Mouse (Mus musculus) brain, embryonic 14.5 days (tissue): Measurements from ENCODE around the gene Borcs5.

ENCODE experiments used
- CTCF ChIP-seq: fragments of 200-500 bp; IDR thresholded peaks from 2 replicates; pipeline ENCODE4 v1.5.1; 2012; ENCODE audit warnings: inconsistent platforms, mild to moderate bottlenecking, moderate library complexity, borderline replicate concordance; ENCODE audit not compliant: insufficient read depth, insufficient read length; ENCODE audit errors: extremely low read depth
- POLR2A ChIP-seq: fragments of 200-500 bp; IDR thresholded peaks from 2 replicates; pipeline ENCODE4 v1.6.1; 2012; ENCODE audit warnings: mild to moderate bottlenecking, inconsistent platforms, borderline replicate concordance; ENCODE audit not compliant: poor library complexity, insufficient read depth, insufficient read length, severe bottlenecking; ENCODE audit errors: extremely low read depth

DNA sequence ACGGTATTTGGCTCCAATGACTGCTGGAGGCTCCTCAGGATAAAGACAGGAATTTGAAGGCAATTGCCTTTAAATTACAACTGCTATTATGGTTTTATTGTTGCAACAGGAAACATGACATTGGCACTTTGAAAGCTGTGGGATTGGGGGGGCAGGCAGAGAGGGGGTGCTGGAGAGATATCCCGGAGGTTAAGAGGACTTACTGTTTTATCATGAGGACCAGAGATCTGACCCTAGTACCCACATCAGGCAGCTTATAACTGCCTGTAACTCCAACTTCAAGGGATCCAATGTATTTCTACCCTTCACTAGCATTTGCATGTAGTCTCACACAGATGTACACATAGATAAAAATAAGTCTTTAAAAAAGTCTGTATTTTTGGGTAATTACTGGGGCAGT, 29.2 kb downstream of the Borcs5 start:
- no peak for TF ChIP-seq CTCF
- no peak for TF ChIP-seq POLR2A
